Mouse (Mus musculus) left cerebral cortex, postnatal 36 days (tissue): ENCODE results near the gene Thop1. TPM values are rescaled to one million over a fixed set of nuclear protein-coding genes. Genes with fewer than 3 reads are reported as not detected.

Experiments
- DNase-seq, 2 experiments: peaks; one replicate each; pipeline ENCODE4 v3.0.0; 2021 to 2022; ENCODE audit warnings: low spot score in 2 of 2, mixed read lengths in 1 of 2
- intact Hi-C: fragments of 180-260 bp; cut with DNase I; formaldehyde crosslinking; loops from one replicate; pipeline ENCODE4 v1.15.1; 2025
- microRNA-seq: library from miRNA; unstranded; fragments of <30 nt; microRNA quantifications from one replicate; pipeline ENCODE4 v1.2.0, GENCODE M21; 2022
- total RNA-seq, 2 experiments: library from RNA; stranded (reverse); gene quantifications; 2 replicates each; pipeline ENCODE4 v1.2.3; 2021

The Thop1 gene
- total RNA-seq, 2 experiments from 2014 or later, result 47.0 to 49.8 TPM

DNA sequence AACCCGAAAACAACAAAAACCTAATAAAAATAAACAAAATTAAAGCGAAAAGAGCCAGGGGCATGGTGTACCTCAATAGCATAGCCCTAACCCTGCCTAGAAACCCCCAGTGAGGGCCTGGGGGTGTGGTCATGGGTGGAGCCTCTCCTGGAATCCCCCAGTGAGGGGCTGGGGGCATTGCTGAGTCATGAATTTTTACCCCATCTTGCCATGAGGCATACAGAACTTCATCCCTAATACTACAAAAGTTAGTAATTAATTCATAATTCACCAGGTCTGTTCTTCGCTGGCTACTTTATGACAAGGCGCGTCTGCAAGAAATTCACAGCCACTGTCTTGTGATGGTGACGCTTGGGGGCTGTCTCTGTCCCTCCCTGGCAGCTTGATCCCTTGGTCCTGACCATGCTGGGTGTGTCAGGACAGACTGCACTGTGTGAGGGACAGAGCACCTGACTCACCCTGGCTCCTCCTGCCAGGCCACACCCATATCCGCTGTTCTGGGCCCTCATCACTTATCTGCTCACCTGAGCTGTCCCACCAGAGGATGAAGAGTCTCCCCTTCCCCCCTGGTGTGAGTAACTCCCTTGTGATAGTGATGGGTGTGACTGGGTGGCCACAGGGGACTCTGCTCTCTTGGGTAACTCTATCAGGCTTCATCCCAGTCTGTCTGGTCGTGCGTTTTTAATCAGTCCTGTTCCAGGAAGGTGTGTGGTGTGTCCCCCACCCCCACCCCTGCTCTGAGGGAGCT, 25.3 kb downstream of the Thop1 start:
- intact Hi-C loops, result no loop called here
- DNase-seq, result no peak

DNA sequence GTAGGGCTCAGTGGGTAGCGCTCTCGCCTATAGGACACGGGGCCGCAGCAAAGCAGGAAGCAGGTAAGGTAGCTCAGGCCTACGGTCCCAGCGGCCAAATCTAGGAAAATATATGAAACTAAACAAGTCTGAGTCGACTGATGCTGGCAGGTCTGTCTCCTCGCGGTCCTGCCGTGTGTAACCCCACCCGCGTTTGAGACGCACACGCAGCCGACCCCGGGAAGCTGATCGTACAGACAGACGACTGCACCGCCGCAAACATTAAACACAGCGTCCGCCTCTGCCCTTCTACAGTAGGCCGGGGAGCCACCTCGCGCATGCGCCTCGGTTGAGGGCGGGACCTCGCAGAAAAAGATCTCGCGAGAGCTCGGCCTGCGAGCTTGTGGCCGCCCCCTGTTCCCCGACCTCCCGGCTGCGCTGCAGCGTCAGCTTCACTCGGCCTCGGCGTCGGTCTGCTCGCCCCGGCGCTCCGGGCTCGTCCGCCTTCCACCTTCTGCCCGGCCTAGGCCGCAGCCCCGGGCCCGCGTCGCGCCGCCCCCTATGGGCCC, 35.8 kb downstream of the Thop1 start, which contains the start of gene Map2k2:
TSS of gene Map2k2 (plus strand) at position 351 of the 548 bp plus-strand sequence.
- intact Hi-C loops, result no loop called here
- peak; percentile 95 to 96 for DNase-seq

DNA sequence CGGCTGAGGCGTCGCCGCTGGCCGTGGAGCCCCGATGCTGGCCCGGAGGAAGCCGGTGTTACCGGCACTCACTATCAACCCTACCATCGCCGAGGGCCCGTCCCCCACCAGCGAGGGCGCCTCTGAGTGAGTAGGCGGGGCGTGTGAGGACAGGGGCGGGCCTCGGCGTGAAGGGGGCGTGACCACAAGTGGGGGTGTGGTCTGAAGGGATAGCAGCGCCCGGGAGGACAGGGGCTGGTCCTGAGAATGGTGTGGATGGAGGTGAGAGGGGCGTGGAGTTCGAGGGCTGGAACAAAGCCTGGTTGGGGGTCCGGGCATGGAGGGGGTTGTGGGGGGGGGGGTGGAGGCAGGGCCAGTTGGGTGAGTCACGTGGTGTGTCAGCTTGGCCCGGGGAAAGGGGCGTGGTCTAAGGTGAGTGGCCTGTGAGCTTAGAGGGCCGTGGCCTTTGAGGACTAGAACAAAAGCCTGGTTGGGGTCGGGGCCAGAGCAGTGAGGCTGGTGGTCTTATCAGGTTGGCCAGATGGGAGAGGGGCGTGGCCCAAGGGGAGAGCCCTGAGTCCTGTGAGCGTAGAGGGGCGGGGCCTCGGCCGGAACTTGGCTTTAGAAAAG, 36.4 kb downstream of the Thop1 start:
- peak in 1 of 2 experiments; percentile 81 for DNase-seq
- intact Hi-C loops, result no loop called here

DNA sequence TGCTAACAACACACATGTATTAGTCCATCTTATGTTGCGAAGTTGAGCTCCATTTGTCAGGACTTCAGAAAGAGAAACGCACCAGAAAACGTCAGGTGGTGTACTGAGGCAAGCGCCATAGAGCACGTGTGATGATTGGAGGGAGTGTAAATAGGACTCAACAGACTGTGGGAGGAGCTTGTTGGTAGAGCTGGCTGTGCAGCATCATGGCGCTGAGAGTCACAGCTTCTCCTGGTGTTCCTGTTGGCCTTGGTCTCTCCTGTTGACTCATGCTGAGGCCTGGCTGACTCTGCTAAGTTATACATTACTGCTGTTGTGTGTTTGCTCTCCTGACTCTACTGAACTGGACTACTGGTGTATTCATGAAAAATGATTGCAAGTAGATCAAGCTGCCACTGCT, 43.1 kb downstream of the Thop1 start:
- intact Hi-C loops, result no loop called here

DNA sequence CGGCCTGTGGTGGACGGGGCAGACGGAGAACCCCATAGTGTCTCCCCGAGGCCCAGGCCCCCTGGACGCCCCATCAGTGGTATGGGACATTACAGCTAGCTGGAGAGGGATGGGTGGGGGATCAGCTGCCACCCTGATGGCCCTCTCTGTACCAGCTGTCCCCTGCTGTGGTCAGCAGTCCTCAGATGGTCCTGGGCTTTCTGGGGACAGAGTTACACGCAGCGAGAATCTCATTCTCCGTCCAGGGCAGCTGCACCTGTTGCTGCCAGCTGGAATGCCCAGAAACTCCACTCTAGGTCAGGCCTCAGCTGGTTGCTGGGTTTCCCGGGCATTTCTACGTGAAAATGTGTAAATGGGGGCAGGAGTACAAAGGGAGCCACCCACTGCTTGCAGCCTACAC, 49.8 kb downstream of the Thop1 start:
- intact Hi-C loops, result no loop called here
- DNase-seq, result no peak

More for the DNA sequence above, 43.1 kb downstream of the Thop1 start:
- no peak for DNase-seq

DNA sequence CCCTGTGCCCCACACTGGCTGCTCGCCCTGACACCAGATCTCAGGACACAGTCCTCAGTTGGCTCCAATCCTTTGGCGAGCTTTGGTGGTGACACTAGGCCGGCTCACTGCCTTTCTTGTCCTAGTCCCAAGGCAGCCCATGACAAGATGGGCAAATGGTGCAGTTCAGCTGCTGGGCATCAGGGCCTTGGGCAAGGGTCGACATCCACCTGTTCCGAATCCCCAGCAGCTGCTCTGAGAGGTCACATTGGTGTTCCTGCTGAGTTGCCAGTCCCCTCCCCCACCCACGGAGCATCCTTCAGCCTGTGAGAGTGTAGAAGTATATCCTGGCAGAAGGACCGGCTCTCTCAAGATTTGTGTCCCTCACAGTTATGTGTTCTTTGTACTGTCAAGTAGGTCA, 50.8 kb downstream of the Thop1 start:
- no peak for DNase-seq
- intact Hi-C loops, result no loop called here

DNA sequence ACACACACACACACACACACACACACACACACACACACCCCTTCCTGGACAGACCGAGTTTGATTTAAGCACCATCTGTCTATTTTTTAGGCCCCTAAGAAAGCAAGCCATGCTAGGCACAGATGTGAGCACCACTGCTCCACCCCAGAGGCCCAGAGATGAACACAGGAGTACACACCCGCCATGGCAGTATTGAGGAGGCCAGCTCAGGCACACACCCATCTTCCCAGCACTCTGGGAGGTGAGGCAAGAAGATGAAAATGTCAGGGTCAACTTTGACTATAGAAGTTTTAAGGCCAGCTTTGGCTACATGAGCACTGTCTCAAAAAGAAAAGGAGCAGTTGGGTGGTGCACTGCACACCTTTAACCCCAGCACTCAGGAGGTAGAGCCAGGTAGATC, 53.1 kb downstream of the Thop1 start:
- DNase-seq, result no peak
- intact Hi-C loops, result no loop called here

DNA sequence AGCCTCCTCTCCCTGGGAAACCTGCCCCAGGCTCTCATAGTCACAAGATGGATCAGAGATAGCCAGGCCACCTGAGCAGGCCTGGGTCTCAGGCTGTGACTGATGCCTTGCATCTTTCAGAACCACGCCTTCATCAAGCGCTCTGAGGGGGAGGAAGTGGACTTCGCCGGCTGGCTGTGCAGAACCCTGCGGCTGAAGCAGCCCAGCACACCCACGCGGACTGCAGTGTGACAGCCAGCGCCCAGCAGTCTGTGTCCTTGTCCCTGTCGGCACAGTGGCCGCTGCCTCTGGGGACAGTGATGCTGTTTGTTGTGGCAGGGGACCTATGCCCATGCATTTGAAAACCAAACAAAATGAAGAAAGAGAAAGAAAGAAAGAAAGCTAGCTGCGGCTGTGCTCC, 53.7 kb downstream of the Thop1 start:
- DNase-seq, result no peak
- intact Hi-C loops, result no loop called here

Small RNA genes within 50 kb of the gene (microRNA-seq; reads per million reads assigned to microRNA genes)
- gene Mir5615-1, result not detected
- not detected for gene Mir5615-2

Other genes with a start within 250 kb of the Thop1 start
- gene Oaz1, start 243.4 kb upstream of the Thop1 start, total RNA-seq, result 100 to 1,000 TPM; 507 to 583 TPM
- gene Lingo3, start 226.0 kb upstream of the Thop1 start, total RNA-seq, result 10 to 100 TPM; 38.5 to 46.7 TPM
- gene Lsm7, start 214.8 kb upstream of the Thop1 start, total RNA-seq, result 10 to 100 TPM; 34.2 to 44.0 TPM
- 10 to 100 TPM; 53.2 to 66.1 TPM for gene Sppl2b, start 214.8 kb upstream of the Thop1 start, total RNA-seq
- under 1 TPM in 1 of 2 experiments, not detected in 1; 0.32 TPM for gene Tmprss9, start 198.2 kb upstream of the Thop1 start, total RNA-seq
- gene Timm13, start 169.1 kb upstream of the Thop1 start, total RNA-seq, result 100 to 1,000 TPM; 120 to 153 TPM
- gene Lmnb2, start 151.8 kb upstream of the Thop1 start, total RNA-seq, result 10 to 100 TPM; 17.6 to 21.2 TPM
- gene Gadd45b, start 140.0 kb upstream of the Thop1 start, total RNA-seq, result 10 to 100 TPM; 17.4 to 23.9 TPM
- gene Gng7, start 55.1 kb upstream of the Thop1 start, total RNA-seq, result 100 to 1,000 TPM in 1 of 2 experiments, 10 to 100 TPM in 1; 97.9 to 136 TPM
- 100 to 1,000 TPM; 102 to 111 TPM for gene Diras1, start 44.4 kb upstream of the Thop1 start, total RNA-seq
- 10 to 100 TPM; 66.9 to 74.2 TPM for gene Slc39a3, start 32.6 kb upstream of the Thop1 start, total RNA-seq
- 100 to 1,000 TPM; 169 to 176 TPM for gene Sgta, start 9.9 kb upstream of the Thop1 start, total RNA-seq
- gene Creb3l3, start 28.8 kb downstream of the Thop1 start, total RNA-seq, result under 1 TPM; 0.23 to 0.72 TPM
- 100 to 1,000 TPM; 120 to 133 TPM for gene Map2k2, start 35.9 kb downstream of the Thop1 start, total RNA-seq
- gene Zbtb7a, start 65.2 kb downstream of the Thop1 start, total RNA-seq, result 100 to 1,000 TPM; 120 to 133 TPM
- gene Pias4, start 97.9 kb downstream of the Thop1 start, total RNA-seq, result 10 to 100 TPM; 26.7 to 31.8 TPM
- gene Eef2, start 106.6 kb downstream of the Thop1 start, total RNA-seq, result 100 to 1,000 TPM; 857 to 954 TPM
- 10 to 100 TPM; 75.0 to 76.4 TPM for gene Dapk3, start 113.0 kb downstream of the Thop1 start, total RNA-seq
- not detected for gene 4930442H23Rik, start 113.8 kb downstream of the Thop1 start, total RNA-seq
- gene Nmrk2, start 132.0 kb downstream of the Thop1 start, total RNA-seq, result under 1 TPM in 1 of 2 experiments, not detected in 1; 0.34 TPM
- gene Atcay, start 160.8 kb downstream of the Thop1 start, total RNA-seq, result 100 to 1,000 TPM; 202 to 212 TPM
- gene Zfr2, start 163.1 kb downstream of the Thop1 start, total RNA-seq, result 10 to 100 TPM; 54.9 to 72.9 TPM
- gene Matk, start 182.9 kb downstream of the Thop1 start, total RNA-seq, result 100 to 1,000 TPM; 191 to 213 TPM
- gene Mrpl54, start 196.9 kb downstream of the Thop1 start, total RNA-seq, result 10 to 100 TPM; 43.0 to 48.2 TPM
- gene Apba3, start 196.9 kb downstream of the Thop1 start, total RNA-seq, result 10 to 100 TPM; 30.1 to 39.3 TPM
- gene Tjp3, start 221.5 kb downstream of the Thop1 start, total RNA-seq, result under 1 TPM in 1 of 2 experiments, not detected in 1; 0.50 TPM
- gene Pip5k1c, start 222.9 kb downstream of the Thop1 start, total RNA-seq, result 100 to 1,000 TPM; 419 to 450 TPM